Mouse (Mus musculus): ENCODE data around the gene Gpr183.

Gene Gpr183

DNA sequence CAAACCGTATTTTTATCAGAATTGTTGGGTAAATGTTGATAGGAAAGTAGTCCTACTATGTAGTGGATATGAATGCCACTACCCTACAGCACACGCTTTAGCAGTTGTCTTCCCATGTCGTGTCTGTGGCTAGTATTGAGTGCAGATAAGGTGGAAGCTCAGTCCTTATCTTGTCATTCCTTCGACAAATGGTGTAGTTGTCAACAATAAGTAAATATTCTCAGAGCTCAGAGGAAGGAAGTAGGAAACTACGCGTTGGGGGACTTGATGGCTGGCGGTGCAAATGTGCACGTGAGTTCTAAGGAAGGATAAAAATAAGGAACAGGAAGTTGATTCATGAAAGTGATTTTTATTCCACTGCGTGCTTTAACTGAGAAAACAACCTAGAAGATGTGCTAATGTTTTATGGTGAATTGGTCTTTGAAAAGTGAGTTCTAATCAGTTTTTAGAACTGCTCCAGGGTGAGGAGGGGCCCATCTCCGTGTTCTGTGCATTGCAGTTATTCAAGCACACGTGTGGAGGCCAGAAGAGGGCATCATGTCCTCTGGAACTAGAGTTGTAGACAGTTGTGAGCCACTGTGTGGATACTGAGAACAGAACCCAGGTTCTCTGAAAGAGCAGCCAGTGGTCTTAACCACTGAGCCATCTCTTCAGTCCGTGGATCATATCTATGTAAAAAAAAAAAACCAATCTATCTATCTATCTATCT is 35.6 kb downstream of the Gpr183 start:
- DNase-seq, result no peak

DNA sequence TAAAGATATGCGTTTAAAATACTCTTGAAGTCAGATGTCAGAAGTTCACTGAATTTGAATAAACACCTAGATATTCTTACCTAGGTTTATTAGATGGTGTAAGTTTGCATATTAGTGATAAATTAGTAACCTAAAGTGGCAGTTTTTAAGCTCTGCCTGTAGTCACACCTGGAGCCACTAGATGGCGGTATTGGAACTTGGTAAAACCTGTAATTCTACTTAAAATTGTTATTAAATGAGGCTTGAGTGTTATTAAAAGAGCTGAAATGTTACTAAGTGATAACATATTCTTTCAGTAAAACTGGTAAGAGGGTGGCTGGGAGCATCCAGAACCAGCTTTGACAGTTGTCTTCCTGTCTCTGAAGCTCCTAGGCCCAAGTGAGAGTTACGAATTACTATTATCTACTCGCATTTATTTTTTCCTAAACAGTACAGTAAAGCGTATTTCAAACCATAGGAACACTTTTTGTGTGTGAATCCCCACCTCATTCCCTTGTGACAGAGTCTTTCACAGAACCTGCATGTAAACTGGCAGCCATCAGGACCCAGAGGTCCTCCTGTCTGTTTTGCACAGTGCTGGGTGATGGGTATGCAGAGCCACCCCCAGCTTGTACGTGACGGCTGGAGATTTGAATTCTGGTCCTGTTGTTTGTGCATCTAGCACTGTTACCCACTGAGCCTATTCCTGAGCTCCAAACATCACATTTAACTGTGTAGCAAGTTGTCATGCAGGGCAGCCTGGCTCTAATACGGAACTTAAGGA is 36.4 kb downstream of the Gpr183 start:
- peak; percentile 82 for DNase-seq

GRCm38 (mm10) chr14:121927451-121927850 is 37.5 kb downstream of the Gpr183 start:
- DNase-seq, result no peak

- DNase-seq, result no peak
Measured at GRCm38 (mm10) chr14:121926901-121927300, 38.1 kb downstream of the Gpr183 start.

GRCm38 (mm10) chr14:121924876-121925275 is 40.1 kb downstream of the Gpr183 start:
- DNase-seq, result no peak

- DNase-seq, result no peak
Measured at GRCm38 (mm10) chr14:121922731-121923130, 42.3 kb downstream of the Gpr183 start.

- no peak for DNase-seq
Measured at GRCm38 (mm10) chr14:121922016-121922415, 43.0 kb downstream of the Gpr183 start.

GRCm38 (mm10) chr14:121920511-121921124 is 44.4 kb downstream of the Gpr183 start:
- DNase-seq, result peak; percentile 86

DNA sequence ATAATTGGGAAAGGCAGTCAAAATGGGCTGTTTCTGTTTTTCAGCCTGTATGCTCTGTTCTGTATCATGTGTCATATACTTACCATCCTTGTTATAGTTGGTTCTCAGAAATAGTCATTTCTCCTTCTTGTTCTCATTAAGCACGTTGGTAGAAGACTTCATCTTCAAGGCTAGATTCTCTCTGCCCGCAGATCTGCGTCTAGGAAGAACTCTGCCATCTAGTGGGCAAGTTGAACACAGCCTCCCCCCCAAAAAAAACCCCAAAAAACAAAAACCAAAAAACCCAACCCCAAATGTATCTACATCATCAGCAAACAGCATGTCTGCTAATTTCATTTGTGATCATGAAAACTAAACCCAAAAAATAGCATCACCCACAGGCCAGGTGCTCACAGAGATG is 45.2 kb downstream of the Gpr183 start:
- no peak for DNase-seq

- DNase-seq, result no peak
Measured at GRCm38 (mm10) chr14:121918266-121918665, 46.7 kb downstream of the Gpr183 start.

- DNase-seq, result no peak
Measured at GRCm38 (mm10) chr14:121916311-121917094, 48.5 kb downstream of the Gpr183 start.

GRCm38 (mm10) chr14:121915621-121916020 is 49.4 kb downstream of the Gpr183 start, which contains the start of gene Gpr18:
Gpr18 (minus strand) TSS chr14:121915781.
- no peak for DNase-seq

DNA sequence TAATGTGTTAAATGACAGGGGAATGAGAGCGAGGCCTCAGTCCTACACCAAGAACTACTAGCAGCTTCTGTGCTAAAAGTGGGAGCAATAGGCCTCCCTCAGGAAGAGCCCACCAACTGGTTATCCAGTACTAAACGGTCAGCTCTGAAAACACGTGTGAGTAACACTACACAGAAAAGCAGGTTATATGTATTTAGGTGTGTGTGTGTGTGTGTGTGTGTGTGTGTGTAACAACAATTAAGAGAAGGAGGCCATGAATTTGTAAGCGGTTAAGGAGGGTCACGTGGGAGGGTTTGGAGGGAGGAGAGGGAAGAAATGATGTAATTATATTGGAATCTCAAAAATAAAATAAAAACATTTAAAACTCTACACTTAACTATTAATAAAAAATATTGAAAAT is 49.9 kb downstream of the Gpr183 start:
- DNase-seq, result no peak

- no peak for DNase-seq
Measured at GRCm38 (mm10) chr14:121912501-121912900, 52.5 kb downstream of the Gpr183 start.

DNA sequence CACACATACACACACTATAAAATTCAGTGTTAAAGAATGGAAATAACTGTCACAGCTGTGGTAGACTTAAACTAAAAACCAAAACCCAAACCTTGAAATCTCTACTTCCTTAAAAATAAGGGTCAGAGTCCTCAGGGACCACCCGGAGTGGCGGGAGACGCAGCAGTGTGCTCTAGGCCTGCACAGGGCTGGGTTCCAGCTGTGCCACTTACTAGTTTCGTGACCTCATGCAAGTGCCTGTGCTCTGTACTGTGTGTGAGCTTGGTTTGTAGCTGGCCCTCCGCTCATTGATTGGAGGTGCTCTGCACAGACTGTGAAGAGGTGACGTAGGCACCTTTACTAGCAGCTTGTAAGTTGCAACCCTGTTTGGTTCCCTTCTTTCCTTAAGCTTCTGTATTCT is 55.1 kb downstream of the Gpr183 start:
- DNase-seq, result no peak

GRCm38 (mm10) chr14:121906992-121907681 is 57.9 kb downstream of the Gpr183 start:
- DNase-seq, result no peak

DNA sequence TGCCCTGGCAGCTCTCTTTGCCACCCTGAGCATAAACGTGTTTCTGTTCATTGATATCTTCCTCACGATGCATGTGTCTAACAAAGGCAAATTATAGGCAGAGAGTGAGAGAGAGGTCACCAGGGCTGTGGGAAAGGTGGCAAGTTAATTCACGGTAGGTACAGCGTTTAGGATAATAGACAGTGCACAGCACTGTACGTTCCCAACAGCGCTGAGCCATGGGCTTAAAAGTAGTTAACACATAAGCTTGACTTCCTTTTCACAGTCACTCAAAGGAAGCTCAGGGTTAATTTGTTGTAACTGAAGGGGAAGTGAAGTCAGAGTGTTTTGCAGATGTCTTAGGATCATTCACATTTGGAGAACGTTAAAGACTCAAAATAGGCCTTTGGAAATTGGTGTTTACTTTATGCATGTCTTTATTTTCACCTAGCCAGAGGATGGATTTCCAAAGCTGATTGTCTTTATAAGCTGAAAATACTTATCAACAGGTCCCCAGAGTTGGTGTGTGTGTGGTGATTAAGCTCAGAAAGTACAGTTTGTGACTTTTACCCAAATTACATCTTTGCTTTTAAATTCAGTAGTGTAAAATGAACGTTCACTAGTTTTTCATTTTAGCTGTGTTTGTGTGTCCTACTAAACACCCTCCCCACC is 58.5 kb downstream of the Gpr183 start:
- DNase-seq, result no peak

DNA sequence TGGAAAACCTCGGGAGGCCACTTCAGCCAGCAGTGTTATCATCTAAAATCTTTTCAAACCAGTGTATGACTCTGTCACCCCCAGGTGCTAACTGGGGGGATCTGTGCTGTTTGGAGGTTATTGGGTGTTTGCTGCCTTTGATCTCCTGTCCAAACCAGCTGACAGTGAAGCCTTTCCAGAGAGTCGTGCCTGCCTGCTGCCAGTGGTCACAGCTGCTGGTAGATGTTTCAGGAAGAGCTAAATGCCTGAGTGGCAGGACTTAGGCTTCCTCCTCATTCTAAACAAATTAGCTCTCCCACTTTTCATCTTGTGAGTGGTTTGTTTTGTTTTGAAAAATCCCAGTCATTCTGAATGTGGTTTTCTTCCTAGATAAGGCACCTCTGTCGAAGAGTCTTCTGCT is 60.2 kb downstream of the Gpr183 start:
- DNase-seq, result no peak

DNA sequence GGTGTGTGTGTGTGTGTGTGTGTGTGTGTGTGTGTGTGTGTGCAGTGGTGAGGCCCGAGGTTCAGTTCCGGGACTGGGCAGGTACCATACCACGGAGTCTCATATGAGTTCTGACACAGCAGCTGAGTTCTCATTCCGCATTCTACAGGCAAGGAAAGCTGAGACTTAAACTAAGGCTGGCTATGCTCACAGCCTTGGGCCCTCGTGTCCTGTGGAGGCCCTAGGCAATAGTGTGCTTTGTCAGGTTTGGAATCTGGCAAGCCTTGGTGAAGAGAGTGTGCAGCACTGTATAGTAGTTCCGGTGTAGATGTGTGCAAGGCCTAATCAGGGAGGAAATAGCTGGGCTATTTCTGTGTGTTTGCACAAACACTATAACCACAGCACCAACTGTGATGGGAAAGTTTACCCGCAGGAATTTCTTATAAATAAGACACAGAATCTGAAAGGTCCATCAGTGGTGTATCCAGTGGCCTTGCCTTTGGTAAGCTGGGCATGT is 61.6 kb downstream of the Gpr183 start:
- no peak for DNase-seq
